Mouse (Mus musculus) bone marrow, adult 2 months (tissue): ENCODE data around the gene Smyd5.

ENCODE experiments used
- CTCF ChIP-seq: fragments of 200-500 bp; IDR thresholded peaks from 2 replicates; pipeline ENCODE4 v1.5.1; 2011; ENCODE audit warnings: low read length, control low read depth; ENCODE audit not compliant: control insufficient read depth, insufficient read depth
- POLR2A ChIP-seq: fragments of 200-500 bp; IDR thresholded peaks from 2 replicates; pipeline ENCODE4 v1.6.1; 2011; ENCODE audit warnings: low read depth, mild to moderate bottlenecking, control low read depth, low read length, borderline replicate concordance; ENCODE audit not compliant: control insufficient read depth

GRCm38 (mm10) chr6:85475581-85475980, 43.8 kb downstream of the Smyd5 start:
- TF ChIP-seq CTCF (no peak), POLR2A (no peak)
